Mouse (Mus musculus): Measurements from ENCODE around the gene Rhox4g. TPM values are rescaled to one million over a fixed set of nuclear protein-coding genes. Genes with fewer than 3 reads are reported as not detected.
"Not testable (repeated sequence)": the region's sequence is repeated elsewhere in the genome, so short reads cannot be mapped to it uniquely, and the experiment has no call there.

The Rhox4g gene
- not detected for total RNA-seq (2021)

DNA sequence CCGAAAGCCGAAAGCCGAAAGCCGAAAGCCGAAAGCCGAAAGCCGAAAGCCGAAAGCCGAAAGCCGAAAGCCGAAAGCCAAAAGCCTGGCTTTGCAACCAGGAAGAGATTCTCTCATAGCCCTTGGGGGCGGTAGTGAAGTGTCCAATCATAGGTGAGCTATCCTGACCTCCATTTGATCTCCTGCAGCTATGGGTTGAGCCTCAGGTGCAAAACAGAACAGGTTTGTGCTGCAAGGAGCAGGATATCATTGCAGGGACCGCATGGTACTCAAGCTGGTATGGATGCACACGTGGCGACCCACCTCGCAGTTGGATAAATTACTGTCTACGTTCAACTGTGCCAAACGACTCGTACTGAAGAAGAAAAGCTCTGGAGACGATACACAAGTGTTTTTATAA is at the start of gene Rhox4g:
Gene Rhox4g (minus strand): TSS at position 101 of the 400 bp plus-strand sequence.
- intact Hi-C loops (cut with DNase I); DNase-seq (ENCODE audit: extremely low spot score in 1 of 2, low spot score in 2 of 2): not testable (repeated sequence)

GRCm38 (mm10) chrX:37692261-37692660 is 41.1 kb upstream of the Rhox4g start:
- no peak for DNase-seq (ENCODE audit: extremely low spot score in 1 of 2, low spot score in 2 of 2)
- intact Hi-C loops (cut with DNase I): no loop called here

DNA sequence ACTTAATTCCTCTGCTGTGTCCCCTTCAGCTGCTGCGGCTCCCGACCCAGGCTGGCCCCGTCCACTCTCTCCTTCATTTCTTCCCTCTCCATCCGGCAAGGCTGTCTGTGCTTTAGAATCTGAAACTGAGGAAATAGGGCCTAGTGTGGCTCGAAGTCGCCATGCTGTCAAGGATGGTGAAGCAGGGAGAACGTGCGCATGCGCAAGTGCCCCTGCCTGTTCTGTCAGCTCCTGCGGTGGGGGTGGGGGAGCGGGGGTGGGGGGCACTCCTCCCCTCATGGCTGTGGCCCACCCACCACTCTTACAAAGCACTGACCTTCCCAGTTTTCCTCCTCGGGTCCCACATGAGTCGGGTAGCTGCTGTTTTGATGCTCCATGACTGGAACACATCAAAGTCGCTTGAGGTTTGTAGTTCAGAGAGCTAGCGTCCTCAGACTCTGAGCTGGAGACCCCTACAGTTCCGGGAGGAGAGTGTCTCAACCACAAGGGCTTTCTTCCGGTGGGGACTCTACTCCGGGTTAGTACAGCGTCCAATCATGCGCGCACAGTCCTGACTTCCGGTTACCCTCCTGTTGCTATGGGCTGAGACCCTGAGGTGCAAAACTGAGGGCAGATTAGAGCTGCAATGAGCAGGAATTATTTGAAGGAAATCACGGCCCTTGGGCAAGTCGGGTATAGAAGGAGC is 32.0 kb upstream of the Rhox4g start:
- intact Hi-C loops (cut with DNase I): no loop called here
- no peak for DNase-seq (ENCODE audit: extremely low spot score in 1 of 2, low spot score in 2 of 2)

DNA sequence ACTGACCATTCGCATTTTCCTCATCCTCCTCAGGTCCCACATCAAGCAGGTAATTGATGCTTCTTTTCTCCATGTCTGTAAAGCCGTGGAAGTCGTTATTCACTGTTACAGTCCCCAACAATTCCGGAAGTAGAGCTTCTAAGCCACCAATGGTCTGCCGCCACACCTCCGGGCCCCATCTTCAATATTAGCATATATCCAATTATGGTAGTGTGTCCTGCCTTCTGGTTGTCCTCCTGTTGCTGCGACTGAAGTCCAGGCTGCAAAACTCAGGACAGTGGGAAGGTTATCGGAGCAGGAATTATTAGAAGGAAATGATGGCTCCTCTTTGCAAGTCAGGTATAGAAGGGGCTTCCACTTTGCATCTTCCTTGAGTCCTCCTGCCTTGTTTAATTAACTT is 22.1 kb upstream of the Rhox4g start, which contains the start of gene Rhox2h:
Gene Rhox2h (minus strand): TSS at position 101 of the 400 bp plus-strand sequence.
- DNase-seq (ENCODE audit: extremely low spot score in 1 of 2, low spot score in 2 of 2); intact Hi-C loops (cut with DNase I): not testable (repeated sequence)

DNA sequence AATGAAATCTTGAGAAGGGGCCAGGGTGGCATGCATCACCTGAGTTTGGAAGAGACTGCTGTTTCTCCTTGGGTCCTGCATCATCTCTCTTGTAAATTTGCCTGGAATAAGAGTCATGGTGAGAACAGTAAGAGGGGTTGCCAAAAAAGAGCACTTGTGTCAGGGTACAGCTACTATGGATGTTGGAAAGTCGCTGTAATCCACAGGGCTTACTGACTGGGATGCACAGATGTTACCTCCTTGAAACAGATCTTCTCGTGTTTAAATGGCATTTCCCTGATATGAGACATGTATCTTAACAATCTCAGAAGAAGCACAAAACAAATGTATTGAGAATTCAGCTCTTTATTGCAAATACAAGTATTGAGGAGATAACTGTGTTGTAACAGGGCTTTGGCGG is 17.5 kb upstream of the Rhox4g start, which contains the start of gene Rhox3h:
Gene Rhox3h (minus strand): TSS at position 101 of the 400 bp plus-strand sequence.
- intact Hi-C loops (cut with DNase I); DNase-seq (ENCODE audit: extremely low spot score in 1 of 2, low spot score in 2 of 2): not testable (repeated sequence)

DNA sequence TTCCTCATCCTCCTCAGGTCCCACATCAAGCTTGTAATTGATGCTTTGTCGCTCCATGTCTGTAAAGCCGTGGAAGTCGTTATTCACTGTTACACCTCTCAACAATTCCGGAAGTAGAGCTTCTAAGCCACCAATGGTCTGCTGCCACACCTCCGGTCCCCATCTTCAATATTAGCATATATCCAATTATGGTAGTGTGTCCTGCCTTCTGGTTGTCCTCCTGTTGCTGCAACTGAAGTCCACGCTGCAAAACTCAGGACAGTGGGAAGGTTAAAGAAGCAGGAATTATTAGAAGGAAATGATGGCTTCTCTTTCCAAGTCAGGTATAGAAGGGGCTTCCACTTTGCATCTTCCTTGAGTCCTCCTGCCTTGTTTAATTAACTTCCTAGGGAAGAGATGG is 7.8 kb downstream of the Rhox4g start, which contains the start of gene Rhox2g:
Gene Rhox2g (minus strand): TSS at position 101 of the 400 bp plus-strand sequence.
- intact Hi-C loops (cut with DNase I); DNase-seq (ENCODE audit: extremely low spot score in 1 of 2, low spot score in 2 of 2): not testable (repeated sequence)

DNA sequence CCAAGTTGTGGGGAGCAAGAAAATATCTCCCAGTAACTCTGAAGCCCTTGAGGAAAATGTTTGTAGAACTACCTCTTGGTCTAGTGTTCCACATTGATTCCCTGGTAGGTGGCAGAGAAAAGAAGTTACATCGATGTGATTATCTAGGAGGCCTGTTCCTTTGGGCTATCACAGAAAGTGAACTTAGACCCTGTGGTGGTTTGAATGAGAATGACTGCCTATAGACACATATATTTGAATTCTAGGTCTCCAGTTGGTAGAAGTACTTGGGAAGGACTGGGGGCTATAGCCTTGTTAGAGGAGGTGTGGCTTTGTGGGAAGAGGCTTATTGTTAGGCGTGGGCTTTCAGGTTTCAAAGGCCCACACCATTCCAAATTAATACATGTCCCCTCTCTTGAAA is 22.6 kb downstream of the Rhox4g start, which contains the start of gene Rhox3g:
Gene Rhox3g (minus strand): TSS at position 101 of the 400 bp plus-strand sequence.
- intact Hi-C loops (cut with DNase I); DNase-seq (ENCODE audit: extremely low spot score in 1 of 2, low spot score in 2 of 2): not testable (repeated sequence)

DNA sequence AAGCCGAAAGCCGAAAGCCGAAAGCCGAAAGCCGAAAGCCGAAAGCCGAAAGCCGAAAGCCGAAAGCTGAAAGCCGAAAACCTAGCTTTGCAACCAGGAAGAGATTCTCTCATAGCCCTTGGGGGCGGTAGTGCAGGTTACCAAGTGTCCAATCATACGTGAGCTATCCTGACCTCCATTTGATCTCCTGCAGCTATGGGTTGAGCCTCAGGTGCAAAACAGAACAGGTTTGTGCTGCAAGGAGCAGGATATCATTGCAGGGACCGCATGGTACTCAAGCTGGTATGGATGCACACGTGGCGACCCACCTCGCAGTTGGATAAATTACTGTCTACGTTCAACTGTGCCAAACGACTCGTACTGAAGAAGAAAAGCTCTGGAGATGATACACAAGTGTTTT is 43.5 kb downstream of the Rhox4g start, which contains the start of gene Rhox4f:
Gene Rhox4f (minus strand): TSS at position 101 of the 400 bp plus-strand sequence.
- DNase-seq (ENCODE audit: extremely low spot score in 1 of 2, low spot score in 2 of 2); intact Hi-C loops (cut with DNase I): not testable (repeated sequence)

Other genes with a start within 250 kb of the Rhox4g start
- gene Rhox2b, start 239.3 kb downstream of the Rhox4g start, total RNA-seq (2021): not detected
- gene Rhox4b, start 218.8 kb downstream of the Rhox4g start, total RNA-seq (2021): not detected
- gene Rhox2c, start 197.6 kb downstream of the Rhox4g start, total RNA-seq (2021): not detected
- not detected for gene Rhox3c, start 192.7 kb downstream of the Rhox4g start, total RNA-seq (2021)
- gene Rhox4c, start 171.0 kb downstream of the Rhox4g start, total RNA-seq (2021): not detected
- not detected for gene Rhox2d, start 157.9 kb downstream of the Rhox4g start, total RNA-seq (2021)
- gene Rhox4d, start 137.0 kb downstream of the Rhox4g start, total RNA-seq (2021): not detected
- gene Rhox2e, start 120.9 kb downstream of the Rhox4g start, total RNA-seq (2021): not detected
- not detected for gene Rhox3e, start 109.3 kb downstream of the Rhox4g start, total RNA-seq (2021)
- gene Rhox4e, start 93.9 kb downstream of the Rhox4g start, total RNA-seq (2021): not detected
- gene Rhox2f, start 79.9 kb downstream of the Rhox4g start, total RNA-seq (2021): not detected
- gene Rhox3f, start 70.3 kb downstream of the Rhox4g start, total RNA-seq (2021): not detected
- not detected for gene Rhox4f, start 43.6 kb downstream of the Rhox4g start, total RNA-seq (2021)
- not detected for gene Rhox3g, start 22.7 kb downstream of the Rhox4g start, total RNA-seq (2021)
- gene Rhox2g, start 7.9 kb downstream of the Rhox4g start, total RNA-seq (2021): not detected
- not detected for gene Rhox3h, start 17.4 kb upstream of the Rhox4g start, total RNA-seq (2021)
- not detected for gene Rhox2h, start 21.9 kb upstream of the Rhox4g start, total RNA-seq (2021)
- gene Rhox5, start 153.5 kb upstream of the Rhox4g start, total RNA-seq (2021): not detected
- not detected for gene Rhox6, start 175.6 kb upstream of the Rhox4g start, total RNA-seq (2021)
- gene Rhox7a, start 180.4 kb upstream of the Rhox4g start, total RNA-seq (2021): not detected
- gene Rhox8, start 227.6 kb upstream of the Rhox4g start, total RNA-seq (2021): not detected
- gene Rhox7b, start 245.9 kb upstream of the Rhox4g start, total RNA-seq (2021): not detected

Data from left cerebral cortex, postnatal 10 days (tissue).